Mouse (Mus musculus) embryonic facial prominence, embryonic 11.5 days (tissue): Measurements from ENCODE around the gene Crybg2. TPM values are rescaled to one million over a fixed set of nuclear protein-coding genes. Genes with fewer than 3 reads are reported as not detected.
A peak's percentile ranks its signal among the peaks of the same experiment; 100 is the strongest.

ENCODE experiments used
- ATAC-seq: fragments of 200-750 bp; cut with Nextera tagmentation; replicated peaks from 2 replicates; pipeline ENCODE4 v1.8.0; 2017; ENCODE audit warnings: low read depth; ENCODE audit not compliant: insufficient number of reproducible peaks, low FRiP score, low TSS enrichment
- DNase-seq: peaks from one replicate; pipeline ENCODE4 v3.0.0-alpha.2; 2015; ENCODE audit warnings: low spot score
- H3K27ac ChIP-seq: fragments of 300-500 bp; sonication (generic); replicated peaks from 2 replicates; pipeline ENCODE4 v1.5.1; 2014; ENCODE audit warnings: mild to moderate bottlenecking, low read depth, low read length, control low read depth
- H3K27me3 ChIP-seq: fragments of 300-500 bp; sonication (generic); 2 replicates; pipeline ENCODE4 v1.6.1; 2014; ENCODE audit warnings: mild to moderate bottlenecking, low read length, moderate library complexity, mixed read lengths; ENCODE audit not compliant: control insufficient read depth, insufficient read depth
- H3K36me3 ChIP-seq: fragments of 300-500 bp; sonication (generic); replicated peaks from 2 replicates; pipeline ENCODE4 v1.6.1; 2014; ENCODE audit warnings: low read depth, mild to moderate bottlenecking, low read length, moderate library complexity, mixed read lengths; ENCODE audit not compliant: control insufficient read depth, insufficient read depth
- H3K4me1 ChIP-seq: fragments of 300-500 bp; sonication (generic); 2 replicates; pipeline ENCODE4 v1.6.1; 2014; ENCODE audit warnings: low read length, mixed read lengths; ENCODE audit not compliant: control insufficient read depth, insufficient read depth
- H3K4me2 ChIP-seq: fragments of 300-500 bp; sonication (generic); 2 replicates; pipeline ENCODE4 v1.6.1; 2014; ENCODE audit warnings: low read depth, mild to moderate bottlenecking, control low read depth, low read length, moderate library complexity
- H3K4me3 ChIP-seq: fragments of 300-500 bp; sonication (generic); 2 replicates; pipeline ENCODE4 v1.5.1; 2014; ENCODE audit warnings: low read depth, low read length, control low read depth
- H3K9ac ChIP-seq: fragments of 300-500 bp; sonication (generic); replicated peaks from 2 replicates; pipeline ENCODE4 v1.6.1; 2014; ENCODE audit warnings: mild to moderate bottlenecking, control low read depth, low read length
- H3K9me3 ChIP-seq: fragments of 300-500 bp; sonication (generic); replicated peaks from 2 replicates; pipeline ENCODE4 v1.6.1; 2016; ENCODE audit warnings: mild to moderate bottlenecking, low read length, inconsistent platforms, mixed read lengths; ENCODE audit not compliant: control insufficient read depth
- WGBS: fragments of 180-500 bp; shearing (Covaris S2); extraction: QIAGEN DNeasy Blood & Tissue Kit; methylation state at CpG from one replicate; pipeline ENCODE4 v1.1.7; 2014; 5-methylcytosine and 5-hydroxymethylcytosine counted together
- polyA plus RNA-seq: library from polyadenylated mRNA; unstranded; fragments of >200 nt; fragmentation: Nextera tagmentation; extraction: Ambion mirVana; gene quantifications from 2 replicates; pipeline ENCODE4 v1.2.1, GENCODE M21; 2014

Crybg2 gene
- polyA plus RNA-seq, 1 experiment from 2014 or later = 1.8 TPM

- Histone ChIP-seq H3K36me3 (no peaks in the 10 kb centered on the region), H3K27me3 (no peaks in the 10 kb centered on the region), H3K27ac (no peak overlapping the region), H3K4me2 (no peak overlapping the region), H3K9me3 (no peaks in the 10 kb centered on the region), H3K4me1 (no peaks in the 10 kb centered on the region; the same call in none of the 2 replicates), H3K9ac (no peak overlapping the region), H3K4me3 (no peak overlapping the region)
- WGBS = 79% methylated on average over 6 of the region's 6 CpGs
- DNase-seq (no peak), ATAC-seq (no peak)
Observed at GRCm38 (mm10) chr4:134120192-134120805, 59.7 kb downstream of the Crybg2 start.

GRCm38 (mm10) chr4:134120916-134121315, 60.3 kb downstream of the Crybg2 start:
- WGBS = 91% methylated on average over 4 of the region's 4 CpGs
- Histone ChIP-seq H3K27me3 (no peaks in the 10 kb centered on the region), H3K4me2 (no peak overlapping the region), H3K27ac (no peak overlapping the region), H3K4me3 (no peak overlapping the region), H3K9me3 (no peaks in the 10 kb centered on the region), H3K36me3 (no peaks in the 10 kb centered on the region), H3K4me1 (no peaks in the 10 kb centered on the region; the same call in none of the 2 replicates), H3K9ac (no peak overlapping the region)
- ATAC-seq (no peak), DNase-seq (no peak)

- DNase-seq (no peak), ATAC-seq (no peak)
- no peak overlapping the region for H3K9ac ChIP-seq
- H3K27me3 ChIP-seq = no peaks in the 10 kb centered on the region
- WGBS = 47% methylated on average over 4 of the region's 4 CpGs
- no peak overlapping the region for H3K4me2 ChIP-seq
- no peaks in the 10 kb centered on the region; the same call in none of the 2 replicates for H3K4me1 ChIP-seq
- no peak overlapping the region for H3K4me3 ChIP-seq
- H3K9me3 ChIP-seq = no peaks in the 10 kb centered on the region
- H3K27ac ChIP-seq = no peak overlapping the region
- no peaks in the 10 kb centered on the region for H3K36me3 ChIP-seq
Observed at GRCm38 (mm10) chr4:134121571-134121970, 61.0 kb downstream of the Crybg2 start.

GRCm38 (mm10) chr4:134122281-134122680, 61.7 kb downstream of the Crybg2 start:
- no peak overlapping the region for H3K27ac ChIP-seq
- no peaks in the 10 kb centered on the region for H3K9me3 ChIP-seq
- no peaks in the 10 kb centered on the region; the same call in none of the 2 replicates for H3K4me1 ChIP-seq
- no peak overlapping the region for H3K4me2 ChIP-seq
- 51% methylated on average over 3 of the region's 3 CpGs for WGBS
- no peak overlapping the region for H3K4me3 ChIP-seq
- no peak overlapping the region for H3K9ac ChIP-seq
- H3K36me3 ChIP-seq = no peaks in the 10 kb centered on the region
- ATAC-seq = no peak
- DNase-seq = no peak
- H3K27me3 ChIP-seq = no peaks in the 10 kb centered on the region

- no peak overlapping the region for H3K9ac ChIP-seq
- H3K27me3 ChIP-seq = no peaks in the 10 kb centered on the region
- H3K9me3 ChIP-seq = no peaks in the 10 kb centered on the region
- DNase-seq (no peak), ATAC-seq (no peak)
- H3K4me1 ChIP-seq = peaks cover 5% of the 10 kb centered on the region
- no peak overlapping the region for H3K4me3 ChIP-seq
- no peak overlapping the region for H3K4me2 ChIP-seq
- 96% methylated on average over 6 of the region's 6 CpGs for WGBS
- no peaks in the 10 kb centered on the region for H3K36me3 ChIP-seq
- H3K27ac ChIP-seq = no peak overlapping the region
Observed at GRCm38 (mm10) chr4:134123147-134123546, 62.5 kb downstream of the Crybg2 start.

GRCm38 (mm10) chr4:134123680-134124551, 63.3 kb downstream of the Crybg2 start:
- no peaks in the 10 kb centered on the region for H3K9me3 ChIP-seq
- no peak overlapping the region for H3K4me3 ChIP-seq
- H3K27me3 ChIP-seq = no peaks in the 10 kb centered on the region
- DNase-seq = peak; percentile 75
- H3K9ac ChIP-seq = no peak overlapping the region
- no peak overlapping the region for H3K27ac ChIP-seq
- WGBS = 31% methylated on average over 17 of the region's 17 CpGs
- no peak for ATAC-seq
- no peak overlapping the region for H3K4me2 ChIP-seq
- H3K4me1 ChIP-seq = peaks cover 5% of the 10 kb centered on the region
- no peaks in the 10 kb centered on the region for H3K36me3 ChIP-seq

GRCm38 (mm10) chr4:134125383-134126060, 64.9 kb downstream of the Crybg2 start:
- WGBS = 90% methylated on average over 15 of the region's 15 CpGs

More at GRCm38 (mm10) chr4:134125383-134126060, 64.9 kb downstream of the Crybg2 start:
- no peak overlapping the region for H3K9ac ChIP-seq
- H3K36me3 ChIP-seq = no peaks in the 10 kb centered on the region
- H3K4me3 ChIP-seq = no peak overlapping the region
- H3K4me1 ChIP-seq = peaks cover 5% of the 10 kb centered on the region; the same call in 1 of the 2 replicates
- ATAC-seq (no peak), DNase-seq (no peak)
- H3K9me3 ChIP-seq = no peaks in the 10 kb centered on the region
- no peaks in the 10 kb centered on the region for H3K27me3 ChIP-seq
- H3K4me2 ChIP-seq = no peak overlapping the region
- no peak overlapping the region for H3K27ac ChIP-seq
